Mouse (Mus musculus): ENCODE results near the gene Lrrc63. TPM values are rescaled to one million over a fixed set of nuclear protein-coding genes. Genes with fewer than 3 reads are reported as not detected.

Lrrc63 gene
- polyA plus RNA-seq, 2 experiments: not detected

DNA sequence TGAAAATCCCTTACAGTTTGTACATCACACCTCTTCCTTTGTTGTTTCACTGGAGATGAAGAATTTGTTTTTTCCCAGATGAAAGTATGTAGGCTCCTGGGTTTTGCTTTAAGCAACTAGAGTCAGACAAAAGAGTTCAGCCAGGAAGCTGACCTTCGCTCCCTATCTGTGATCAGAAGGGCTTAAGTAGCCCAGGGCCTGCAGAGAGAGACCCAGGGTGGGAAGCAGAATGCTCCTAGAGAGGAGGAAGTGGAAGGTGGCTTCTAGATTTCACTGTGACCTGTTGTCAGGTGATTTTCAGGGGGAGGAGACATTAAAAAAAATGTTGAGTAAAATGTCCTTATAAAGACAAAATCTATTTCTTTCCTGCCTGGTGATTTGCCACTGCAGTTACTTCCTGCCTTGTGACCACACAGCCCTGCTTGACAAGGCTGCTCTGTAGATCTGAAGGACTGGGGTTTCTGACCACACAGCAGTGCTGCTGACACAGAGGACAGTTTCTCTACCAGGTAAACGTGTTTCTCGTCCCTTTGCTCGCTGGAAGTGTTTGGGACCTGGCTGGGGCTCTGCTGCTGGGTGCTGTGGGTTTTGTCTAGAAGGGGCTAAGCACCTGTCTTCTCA, 45.9 kb upstream of the Lrrc63 start:
- Histone ChIP-seq H3K4me3 (replicated peaks; ENCODE audit: low read length) (no peak overlapping the region), H3K9me3 (ENCODE audit: control insufficient read depth, low read length) (no peaks in the 10 kb centered on the region), H3K36me3 (ENCODE audit: control insufficient read depth, insufficient read depth, low read length) (no peaks in the 10 kb centered on the region), H3K27me3 (ENCODE audit: control insufficient read depth, insufficient read depth, low read length) (no peaks in the 10 kb centered on the region), H3K4me2 (replicated peaks; ENCODE audit: low read depth, low read length, severe bottlenecking) (no peak overlapping the region), H3K9ac (ENCODE audit: low read depth, low read length, severe bottlenecking) (no peak overlapping the region), H3K4me1 (ENCODE audit: control insufficient read depth, insufficient read depth, low read length) (no peaks in the 10 kb centered on the region), H3K27ac (replicated peaks; ENCODE audit: low read depth, low read length) (no peak overlapping the region)
- peak; percentile 16 for DNase-seq (ENCODE audit: low spot score)
- no peak for TF ChIP-seq POLR2A (IDR thresholded peaks at IDR 0.05; ENCODE audit: borderline replicate concordance, extremely low read depth, insufficient read depth, insufficient read length)
- 56% methylated on average over 4 of the region's 4 CpGs for WGBS
- ATAC-seq (ENCODE audit: low FRiP score, low read depth): no peak

GRCm38 (mm10) chr14:75175781-75176180, 45.1 kb upstream of the Lrrc63 start:
- Histone ChIP-seq H3K4me3 (replicated peaks; ENCODE audit: low read length) (no peak overlapping the region), H3K27ac (replicated peaks; ENCODE audit: low read depth, low read length) (no peak overlapping the region), H3K27me3 (ENCODE audit: control insufficient read depth, insufficient read depth, low read length) (no peaks in the 10 kb centered on the region), H3K4me1 (ENCODE audit: control insufficient read depth, insufficient read depth, low read length) (no peaks in the 10 kb centered on the region), H3K36me3 (ENCODE audit: control insufficient read depth, insufficient read depth, low read length) (no peaks in the 10 kb centered on the region), H3K4me2 (replicated peaks; ENCODE audit: low read depth, low read length, severe bottlenecking) (no peak overlapping the region), H3K9me3 (ENCODE audit: control insufficient read depth, low read length) (no peaks in the 10 kb centered on the region), H3K9ac (ENCODE audit: low read depth, low read length, severe bottlenecking) (no peak overlapping the region)
- DNase-seq (ENCODE audit: low spot score) (no peak), ATAC-seq (ENCODE audit: low FRiP score, low read depth) (no peak)
- no peak for TF ChIP-seq POLR2A (IDR thresholded peaks at IDR 0.05; ENCODE audit: borderline replicate concordance, extremely low read depth, insufficient read depth, insufficient read length)
- 79% methylated on average over 7 of the region's 7 CpGs for WGBS

DNA sequence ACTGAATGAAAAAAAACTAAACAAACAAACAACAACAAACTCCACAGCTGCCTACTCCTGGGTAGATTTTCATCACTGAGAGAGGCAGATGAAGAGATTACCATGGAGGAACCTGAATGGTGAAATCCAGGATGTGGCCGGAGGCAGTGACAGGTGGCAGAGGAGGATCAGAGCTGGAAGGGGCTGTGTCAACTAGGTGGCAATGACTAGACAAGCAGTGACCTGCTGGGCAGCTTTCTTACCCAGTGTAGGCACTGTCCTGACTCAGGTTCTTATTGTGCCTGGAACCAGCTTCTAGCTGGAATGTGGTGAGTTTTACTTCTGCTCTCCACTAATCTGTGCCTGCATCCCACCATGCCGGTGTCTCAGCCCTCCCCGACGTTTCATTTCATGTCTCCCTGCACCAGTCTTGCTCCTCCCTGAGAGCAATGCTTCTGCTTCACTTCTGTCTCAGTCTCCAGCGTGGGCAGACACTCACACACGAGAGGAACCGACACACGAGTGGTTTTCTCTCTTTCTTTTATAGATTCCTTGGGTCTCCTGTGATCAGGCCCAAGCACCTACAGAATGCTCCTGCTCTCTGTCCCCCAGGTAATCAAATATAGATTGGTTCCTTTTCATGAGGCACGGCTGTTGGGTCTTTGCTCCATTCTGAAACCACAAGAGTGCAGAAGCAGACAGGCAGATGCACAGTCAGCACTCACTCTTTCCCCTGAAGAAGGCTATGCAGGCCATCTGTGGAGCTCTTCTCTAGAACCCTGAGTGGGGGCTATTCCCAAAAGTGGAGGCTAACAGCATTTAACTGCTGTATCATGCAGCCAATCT, 44.3 kb upstream of the Lrrc63 start:
- H3K4me1 ChIP-seq (ENCODE audit: control insufficient read depth, insufficient read depth, low read length): no peaks in the 10 kb centered on the region
- DNase-seq (ENCODE audit: low spot score) (no peak), ATAC-seq (ENCODE audit: low FRiP score, low read depth) (no peak)
- no peaks in the 10 kb centered on the region for H3K9me3 ChIP-seq (ENCODE audit: control insufficient read depth, low read length)
- H3K27ac ChIP-seq (replicated peaks; ENCODE audit: low read depth, low read length): no peak overlapping the region
- no peak for TF ChIP-seq POLR2A (IDR thresholded peaks at IDR 0.05; ENCODE audit: borderline replicate concordance, extremely low read depth, insufficient read depth, insufficient read length)
- H3K4me3 ChIP-seq (replicated peaks; ENCODE audit: low read length): no peak overlapping the region
- H3K9ac ChIP-seq (ENCODE audit: low read depth, low read length, severe bottlenecking): no peak overlapping the region
- no peaks in the 10 kb centered on the region for H3K36me3 ChIP-seq (ENCODE audit: control insufficient read depth, insufficient read depth, low read length)
- H3K27me3 ChIP-seq (ENCODE audit: control insufficient read depth, insufficient read depth, low read length): no peaks in the 10 kb centered on the region
- no peak overlapping the region for H3K4me2 ChIP-seq (replicated peaks; ENCODE audit: low read depth, low read length, severe bottlenecking)
- WGBS: 78% methylated on average over 9 of the region's 9 CpGs

DNA sequence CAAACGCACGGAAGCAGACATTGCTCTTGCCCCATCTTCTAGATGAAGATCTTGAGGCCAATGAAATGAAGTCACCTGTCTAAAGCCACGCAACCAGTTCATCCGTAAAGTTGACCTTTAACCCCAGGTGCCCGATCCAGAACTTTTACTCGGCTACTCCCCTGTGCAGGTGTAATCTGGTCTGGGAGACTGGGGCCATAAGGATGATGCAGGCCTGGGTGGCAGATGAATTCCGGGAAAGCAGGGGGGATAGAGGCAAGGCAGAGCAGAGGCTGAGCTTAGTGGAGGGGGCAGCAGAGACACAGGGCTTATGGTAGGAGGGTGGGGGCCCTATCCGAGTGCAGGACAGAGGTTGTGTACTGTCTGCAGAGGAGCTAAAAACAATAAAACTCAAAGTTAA, 43.6 kb upstream of the Lrrc63 start:
- 77% methylated on average over 8 of the region's 8 CpGs for WGBS
- no peak overlapping the region for H3K4me2 ChIP-seq (replicated peaks; ENCODE audit: low read depth, low read length, severe bottlenecking)
- ATAC-seq (ENCODE audit: low FRiP score, low read depth) (no peak), DNase-seq (ENCODE audit: low spot score) (no peak)
- no peak overlapping the region for H3K9ac ChIP-seq (ENCODE audit: low read depth, low read length, severe bottlenecking)
- H3K27ac ChIP-seq (replicated peaks; ENCODE audit: low read depth, low read length): no peak overlapping the region
- H3K4me1 ChIP-seq (ENCODE audit: control insufficient read depth, insufficient read depth, low read length): no peaks in the 10 kb centered on the region
- no peak for TF ChIP-seq POLR2A (IDR thresholded peaks at IDR 0.05; ENCODE audit: borderline replicate concordance, extremely low read depth, insufficient read depth, insufficient read length)
- no peaks in the 10 kb centered on the region for H3K9me3 ChIP-seq (ENCODE audit: control insufficient read depth, low read length)
- H3K27me3 ChIP-seq (ENCODE audit: control insufficient read depth, insufficient read depth, low read length): no peaks in the 10 kb centered on the region
- H3K4me3 ChIP-seq (replicated peaks; ENCODE audit: low read length): no peak overlapping the region
- H3K36me3 ChIP-seq (ENCODE audit: control insufficient read depth, insufficient read depth, low read length): no peaks in the 10 kb centered on the region

DNA sequence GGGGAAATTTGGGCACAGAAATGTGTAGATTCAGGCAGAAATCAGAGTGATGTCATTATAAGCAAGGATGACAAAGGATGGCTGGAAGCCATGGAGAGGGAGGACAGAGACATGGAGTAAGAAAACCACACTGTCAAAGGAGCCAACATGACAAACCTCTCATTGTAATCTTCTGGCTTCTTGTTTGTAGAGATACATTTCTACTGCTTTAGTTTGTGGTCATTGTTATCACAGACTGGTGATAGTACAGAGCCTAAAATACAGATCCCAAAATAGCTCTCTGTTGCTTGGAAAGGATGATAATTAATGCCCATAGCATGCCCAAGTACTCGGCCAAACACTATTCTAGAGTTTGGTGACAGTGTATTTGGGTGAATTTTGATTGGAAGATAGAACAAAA, 39.9 kb upstream of the Lrrc63 start:
- DNase-seq (ENCODE audit: low spot score): no peak

More for the DNA sequence above, 39.9 kb upstream of the Lrrc63 start:
- no peak for TF ChIP-seq POLR2A (IDR thresholded peaks at IDR 0.05; ENCODE audit: borderline replicate concordance, extremely low read depth, insufficient read depth, insufficient read length)
- H3K27ac ChIP-seq (replicated peaks; ENCODE audit: low read depth, low read length): no peak overlapping the region
- no peak overlapping the region for H3K9ac ChIP-seq (ENCODE audit: low read depth, low read length, severe bottlenecking)
- WGBS: 79% methylated on average over 1 of the region's 1 CpGs
- no peak for ATAC-seq (ENCODE audit: low FRiP score, low read depth)
- no peaks in the 10 kb centered on the region for H3K27me3 ChIP-seq (ENCODE audit: control insufficient read depth, insufficient read depth, low read length)
- no peak overlapping the region for H3K4me3 ChIP-seq (replicated peaks; ENCODE audit: low read length)
- H3K4me1 ChIP-seq (ENCODE audit: control insufficient read depth, insufficient read depth, low read length): no peaks in the 10 kb centered on the region
- no peaks in the 10 kb centered on the region for H3K36me3 ChIP-seq (ENCODE audit: control insufficient read depth, insufficient read depth, low read length)
- no peak overlapping the region for H3K4me2 ChIP-seq (replicated peaks; ENCODE audit: low read depth, low read length, severe bottlenecking)
- H3K9me3 ChIP-seq (ENCODE audit: control insufficient read depth, low read length): no peaks in the 10 kb centered on the region
